Comparison of ENCODE assay signal across 25 mouse cellular contexts in genomic region chr5:120473361-120473760, GRCm38 (mm10). TPM values are rescaled to one million over a fixed set of nuclear protein-coding genes. Genes with fewer than 3 reads are reported as not detected.
DNase-seq lines count a peak whose midpoint lies in the region; ATAC-seq and TF ChIP-seq lines count a peak whose summit lies in the region.
"Had no signal": no experiment of that assay in that cellular context is flagged by ENCODE, and none has a peak within 500 bp of the region (broad histone marks: within the 10 kb centered on the region; RNA-seq: fewer than 3 reads in every experiment).

No protein-coding gene starts in this region.

- no peak overlapping the region for H3K9ac ChIP-seq in liver, postnatal 0 days (replicated peaks)
- no peak overlapping the region for H3K9ac ChIP-seq in liver, embryonic 12.5 days
- H3K9ac ChIP-seq: embryonic facial prominence, embryonic 12.5 days; forebrain, embryonic 13.5 days; forebrain, embryonic 15.5 days; forebrain, postnatal 0 days had no signal

- ATAC-seq in liver, postnatal 0 days: no peak
- ATAC-seq in liver, embryonic 12.5 days: no peak
- peak; percentile 74 for ATAC-seq in megakaryocyte progenitor cell, adult 5-6 weeks (replicated peaks; ENCODE audit: poor library complexity)
- ATAC-seq: activated CD4-positive, CD25-positive, alpha-beta regulatory T cell, adult 4 months; forebrain, embryonic 13.5 days; forebrain, embryonic 15.5 days; forebrain, postnatal 0 days; Patski had no signal

- DNase-seq in liver, postnatal 0 days: no peak
- DNase-seq in retina, postnatal 1 day: no peak
- DNase-seq in frontal cortex, postnatal 25 days (ENCODE audit: low spot score in 2 of 2): no peak
- DNase-seq: adrenal gland, adult 8-10 months; cerebellum, adult 11-12 months; cerebellum, adult 2 months; cerebellum, adult 9-10 months; cerebellum, postnatal 10 days; cerebellum, postnatal 25 days; forebrain, postnatal 0 days had no signal

- H3K4me1 ChIP-seq in liver, postnatal 0 days (ENCODE audit: insufficient read depth): peaks cover 8% of the 10 kb centered on the region
- no peaks in the 10 kb centered on the region for H3K4me1 ChIP-seq in liver, embryonic 12.5 days
- H3K4me1 ChIP-seq: embryonic facial prominence, embryonic 12.5 days; forebrain, embryonic 15.5 days had no signal

- TF ChIP-seq CTCF in liver, postnatal 0 days (IDR thresholded peaks at IDR 0.05; ENCODE audit: low read depth): no peak

- TF ChIP-seq EP300 in liver, postnatal 0 days (IDR thresholded peaks at IDR 0.05; ENCODE audit: low read depth): no peak

- H3K4me2 ChIP-seq in liver, postnatal 0 days (ENCODE audit: low read depth, low read length): no peak overlapping the region
- H3K4me2 ChIP-seq in liver, embryonic 12.5 days: no peak overlapping the region
- H3K4me2 ChIP-seq: embryonic facial prominence, embryonic 12.5 days; forebrain, embryonic 13.5 days; forebrain, embryonic 15.5 days had no signal

- H3K9me3 ChIP-seq in liver, postnatal 0 days (ENCODE audit: low read length): no peaks in the 10 kb centered on the region
- H3K9me3 ChIP-seq in liver, embryonic 12.5 days (replicated peaks): no peaks in the 10 kb centered on the region
- H3K9me3 ChIP-seq: embryonic facial prominence, embryonic 10.5 days; embryonic facial prominence, embryonic 12.5 days; forebrain, embryonic 13.5 days; forebrain, embryonic 15.5 days had no signal

- H3K4me3 ChIP-seq in liver, postnatal 0 days (ENCODE audit: low read depth, low read length): no peak overlapping the region
- H3K4me3 ChIP-seq in liver, embryonic 12.5 days: no peak overlapping the region
- H3K4me3 ChIP-seq: embryonic facial prominence, embryonic 10.5 days; embryonic facial prominence, embryonic 12.5 days; forebrain, embryonic 13.5 days; forebrain, embryonic 15.5 days had no signal

- 0 out of 2 replicates have a peak, but pooled peaks cover 4% of the 10 kb centered on the region for H3K27me3 ChIP-seq in liver, postnatal 0 days (ENCODE audit: insufficient read depth, low read length)
- peaks cover 75% of the 10 kb centered on the region for H3K27me3 ChIP-seq in liver, embryonic 12.5 days (replicated peaks)
- H3K27me3 ChIP-seq: forebrain, embryonic 15.5 days had no signal

- H3K27ac ChIP-seq in liver, postnatal 0 days (ENCODE audit: low read depth): 0 out of 2 replicates have a peak overlapping the region, but pooled peaks have one; percentile 29
- H3K27ac ChIP-seq in liver, embryonic 12.5 days: no peak overlapping the region
- H3K27ac ChIP-seq: embryonic facial prominence, embryonic 10.5 days; embryonic facial prominence, embryonic 12.5 days; forebrain, embryonic 13.5 days; forebrain, embryonic 15.5 days had no signal

- WGBS in liver, postnatal 0 days (ENCODE audit: insufficient replicate concordance): 75% methylated on average over 2 of the region's 2 CpGs
- 71% methylated on average over 2 of the region's 2 CpGs for WGBS in liver, embryonic 12.5 days (ENCODE audit: insufficient replicate concordance)

- H3K36me3 ChIP-seq in liver, postnatal 0 days (replicated peaks; ENCODE audit: insufficient read depth, low read length): no peaks in the 10 kb centered on the region
- H3K36me3 ChIP-seq in liver, embryonic 12.5 days: no peaks in the 10 kb centered on the region
- H3K36me3 ChIP-seq: embryonic facial prominence, embryonic 10.5 days; embryonic facial prominence, embryonic 12.5 days; forebrain, embryonic 15.5 days had no signal

RNA-seq across cellular contexts. Expression of gene Sdsl, which starts 0.8 kb away (rescaled TPM):
- 21.0 and 24.5 TPM in 2 replicates for polyA plus RNA-seq in liver, postnatal 0 days (2015; fragmentation: Nextera tagmentation; extraction: Ambion mirVana)
- polyA plus RNA-seq in liver, embryonic 12.5 days (2016; fragmentation: Nextera tagmentation; extraction: Ambion mirVana): 1.1 TPM in 2 replicates
- total RNA-seq in megakaryocyte progenitor cell, adult 5-6 weeks (2015): 1.6 and 7.1 TPM in 2 replicates
- 3.2 and 9.0 TPM in 2 replicates for total RNA-seq in megakaryocyte progenitor cell, adult 5-6 weeks (2017)
- polyA plus RNA-seq: activated CD4-positive, CD25-positive, alpha-beta regulatory T cell, adult 4 months had no signal

RNA-seq across cellular contexts. Expression of gene Sds, which starts 3.0 kb away (rescaled TPM):
- 32.4 and 32.5 TPM in 2 replicates for polyA plus RNA-seq in liver, postnatal 0 days (2015; fragmentation: Nextera tagmentation; extraction: Ambion mirVana)
- polyA plus RNA-seq in liver, embryonic 12.5 days (2016; fragmentation: Nextera tagmentation; extraction: Ambion mirVana): not detected in 2 replicates
- not detected in 2 replicates for total RNA-seq in megakaryocyte progenitor cell, adult 5-6 weeks (2015)
- total RNA-seq in megakaryocyte progenitor cell, adult 5-6 weeks (2017): not detected in 2 replicates
- total RNA-seq: adrenal gland, adult 18-20 months; forebrain, postnatal 0 days had no signal
- polyA plus RNA-seq: activated CD4-positive, CD25-positive, alpha-beta regulatory T cell, adult 4 months; embryonic facial prominence, embryonic 10.5 days; embryonic facial prominence, embryonic 12.5 days; embryonic facial prominence, embryonic 14.5 days; forebrain, embryonic 11.5 days; forebrain, embryonic 13.5 days; forebrain, embryonic 15.5 days; forebrain, postnatal 0 days had no signal

RNA-seq across cellular contexts. Expression of gene Plbd2, which starts 30.1 kb away (rescaled TPM):
- 53.6 and 54.1 TPM in 2 replicates for polyA plus RNA-seq in liver, postnatal 0 days (2015; fragmentation: Nextera tagmentation; extraction: Ambion mirVana)
- 23.2 and 27.4 TPM in 2 replicates for polyA plus RNA-seq in liver, embryonic 12.5 days (2016; fragmentation: Nextera tagmentation; extraction: Ambion mirVana)
- total RNA-seq in megakaryocyte progenitor cell, adult 5-6 weeks (2015): 8.3 and 9.8 TPM in 2 replicates
- 6.9 and 8.7 TPM in 2 replicates for total RNA-seq in megakaryocyte progenitor cell, adult 5-6 weeks (2017)

RNA-seq across cellular contexts. Expression of gene Slc8b1, which starts 37.6 kb away (rescaled TPM):
- polyA plus RNA-seq in liver, postnatal 0 days (2015; fragmentation: Nextera tagmentation; extraction: Ambion mirVana): 15.3 and 17.1 TPM in 2 replicates
- 4.2 and 6.0 TPM in 2 replicates for polyA plus RNA-seq in liver, embryonic 12.5 days (2016; fragmentation: Nextera tagmentation; extraction: Ambion mirVana)
- total RNA-seq in megakaryocyte progenitor cell, adult 5-6 weeks (2015): 21.1 and 23.5 TPM in 2 replicates
- 31.8 and 32.5 TPM in 2 replicates for total RNA-seq in megakaryocyte progenitor cell, adult 5-6 weeks (2017)

RNA-seq across cellular contexts. Expression of gene Lhx5, which starts 41.9 kb away (rescaled TPM):
- polyA plus RNA-seq in liver, postnatal 0 days (2015; fragmentation: Nextera tagmentation; extraction: Ambion mirVana): not detected in 2 replicates
- polyA plus RNA-seq in liver, embryonic 12.5 days (2016; fragmentation: Nextera tagmentation; extraction: Ambion mirVana): not detected in 2 replicates
- not detected in 2 replicates for total RNA-seq in megakaryocyte progenitor cell, adult 5-6 weeks (2015)
- not detected in 2 replicates for total RNA-seq in megakaryocyte progenitor cell, adult 5-6 weeks (2017)
- total RNA-seq: adrenal gland, adult 18-20 months; adrenal gland, adult 8-10 months; adrenal gland, postnatal 14 days; adrenal gland, postnatal 36 days had no signal
- polyA plus RNA-seq: activated CD4-positive, CD25-positive, alpha-beta regulatory T cell, adult 4 months; C2C12; cortical plate, adult 2 months; embryonic facial prominence, embryonic 14.5 days had no signal

Comparison
In these comparisons a context has a peak if more than half of its experiments do, and no peak if none do; other contexts are left out.
1. RNA of gene Sdsl, which starts 0.8 kb away (polyA plus RNA-seq): 21.0 to 24.5 TPM in liver, postnatal 0 days; 1.1 TPM in liver, embryonic 12.5 days; every median in the first group is over 10 times any median in the second.
2. RNA of gene Sds, which starts 3.0 kb away (polyA plus RNA-seq): 32.4 to 32.5 TPM in liver, postnatal 0 days; not detected in liver, embryonic 12.5 days; every median in the first group is over 10 times any median in the second.